Mouse (Mus musculus) lung, adult 18-20 months (tissue): ENCODE measurements around the gene Foxg1.

Source experiments
- DNase-seq, 2 experiments: peaks; one replicate each; pipeline ENCODE4 v3.0.0; 2022; ENCODE audit warnings: mixed read lengths in 2 of 2

Foxg1 gene

GRCm38 (mm10) chr12:49417963-49418362 lies 35.5 kb downstream of the Foxg1 start:
- DNase-seq = no peak
